29 mouse cellular contexts compared by ENCODE assay signal in genomic region chr16:30255061-30255460, GRCm38 (mm10). TPM values are rescaled to one million over a fixed set of nuclear protein-coding genes. Genes with fewer than 3 reads are reported as not detected.
"Had no signal": no experiment of that assay in that cellular context is flagged by ENCODE, and none has a peak within 500 bp of the region (broad histone marks: within the 10 kb centered on the region; RNA-seq: fewer than 3 reads in every experiment).

No protein-coding gene starts in this region.

- H3K9me3 ChIP-seq: limb, embryonic 12.5 days; limb, embryonic 15.5 days; lung, embryonic 15.5 days had no signal

- H3K9ac ChIP-seq: limb, embryonic 12.5 days; limb, embryonic 15.5 days; liver, embryonic 14.5 days; lung, embryonic 15.5 days had no signal

- H3K4me1 ChIP-seq: lung, embryonic 15.5 days had no signal

- H3K4me2 ChIP-seq: limb, embryonic 12.5 days; limb, embryonic 15.5 days; lung, embryonic 15.5 days; midbrain, embryonic 11.5 days had no signal

- H3K36me3 ChIP-seq: limb, embryonic 12.5 days; limb, embryonic 15.5 days; lung, embryonic 15.5 days had no signal

- H3K4me3 ChIP-seq: limb, embryonic 12.5 days; limb, embryonic 15.5 days; lung, embryonic 15.5 days had no signal

- ATAC-seq: inflammation-experienced regulatory T-cells, adult 6 months; intestine, embryonic 16.5 days had no signal

- DNase-seq: kidney, adult 18-20 months; kidney, adult 9 months; kidney, postnatal 14 days; kidney, postnatal 4 days; left cerebral cortex, postnatal 4 days; lung, adult 18-20 months; lung, postnatal 10 days; lung, postnatal 4 days; midbrain, embryonic 14.5 days had no signal

- H3K27ac ChIP-seq: limb, embryonic 12.5 days; limb, embryonic 15.5 days; liver, embryonic 14.5 days; lung, embryonic 15.5 days had no signal

- H3K27me3 ChIP-seq: lung, embryonic 15.5 days had no signal

RNA-seq across cellular contexts. Expression of gene Cpn2, which starts 12.2 kb away (rescaled TPM):
- total RNA-seq: layer of hippocampus, adult 18-20 months; layer of hippocampus, postnatal 14 days; left cerebral cortex, adult 8-10 months; left cerebral cortex, postnatal 14 days; left cerebral cortex, postnatal 4 days; megakaryocyte progenitor cell, adult 5-6 weeks; megakaryocyte-erythroid progenitor cell, adult 5-6 weeks; midbrain, postnatal 0 days had no signal
- polyA plus RNA-seq: inflammation-experienced regulatory T-cells, adult 6 months; kidney, embryonic 16.5 days; limb, embryonic 12.5 days; limb, embryonic 15.5 days; lung, embryonic 15.5 days; midbrain, embryonic 11.5 days; midbrain, embryonic 14.5 days; midbrain, postnatal 0 days; neural tube, embryonic 11.5 days; neural tube, embryonic 14.5 days; spleen, adult 2 months; urinary bladder, adult 2 months had no signal

RNA-seq across cellular contexts. Expression of gene Lrrc15, which starts 28.0 kb away (rescaled TPM):
- total RNA-seq: left cerebral cortex, adult 8-10 months; megakaryocyte progenitor cell, adult 5-6 weeks; megakaryocyte-erythroid progenitor cell, adult 5-6 weeks had no signal
- polyA plus RNA-seq: small intestine, adult 2 months; spleen, adult 2 months had no signal

RNA-seq across cellular contexts. Expression of gene Gp5, which starts 55.5 kb away (rescaled TPM):
- polyA plus RNA-seq: inflammation-experienced regulatory T-cells, adult 6 months had no signal
